Mouse (Mus musculus) cerebellum, adult 2 months (tissue): Measurements from ENCODE around the gene Aff1.

ENCODE experiments used
- CTCF ChIP-seq: fragments of 200-500 bp; IDR thresholded peaks from 2 replicates; pipeline ENCODE4 v1.5.1; 2011; ENCODE audit warnings: low read depth, mild to moderate bottlenecking, control low read depth, low read length, moderate library complexity, borderline replicate concordance; ENCODE audit not compliant: insufficient read depth
- POLR2A ChIP-seq: fragments of 200-500 bp; IDR thresholded peaks from 2 replicates; pipeline ENCODE4 v1.6.1; 2011; ENCODE audit warnings: low read length, control low read depth, borderline replicate concordance; ENCODE audit not compliant: insufficient read depth

GRCm38 (mm10) chr5:103806851-103807578 lies 114.8 kb downstream of the Aff1 start:
- TF ChIP-seq POLR2A (no peak), CTCF (no peak)
